Mouse (Mus musculus) effector memory CD4-positive, alpha-beta T cell, adult 5 months (primary cell): ENCODE measurements around the gene Gm3727. TPM values are rescaled to one million over a fixed set of nuclear protein-coding genes. Genes with fewer than 3 reads are reported as not detected.

Experiments used
- polyA plus RNA-seq: library from polyadenylated mRNA; unstranded; fragments of 100-300 nt; shearing (Covaris generic); gene quantifications from one replicate; pipeline ENCODE4 v1.2.1, GENCODE M21; 2017

Gene Gm3727
- polyA plus RNA-seq: not detected

GRCm38 (mm10) chr14:7264614-7265013 is at the start of gene Gm3727:
Gene Gm3727 (minus strand): TSS chr14:7264714.

Other genes with a start within 250 kb of the Gm3727 start
- not detected for gene Gm10406, start 237.3 kb downstream of the Gm3727 start, polyA plus RNA-seq
- not detected for gene Gm3685, start 219.7 kb downstream of the Gm3727 start, polyA plus RNA-seq
- gene Gm3696, start 164.1 kb downstream of the Gm3727 start, polyA plus RNA-seq: not detected
- gene Gm6676, start 139.3 kb downstream of the Gm3727 start, polyA plus RNA-seq: not detected
- 0.51 TPM for gene Gm3512, start 90.2 kb downstream of the Gm3727 start, polyA plus RNA-seq
- gene Gm16434, start 70.2 kb downstream of the Gm3727 start, polyA plus RNA-seq: not detected
- gene Gm3739, start 50.3 kb upstream of the Gm3727 start, polyA plus RNA-seq: 0.42 TPM
- gene Gm5797, start 67.7 kb upstream of the Gm3727 start, polyA plus RNA-seq: not detected
- not detected for gene Gm8374, start 100.4 kb upstream of the Gm3727 start, polyA plus RNA-seq
- 0.29 TPM for gene Gm3755, start 186.2 kb upstream of the Gm3727 start, polyA plus RNA-seq
- not detected for gene Gm3752, start 219.0 kb upstream of the Gm3727 start, polyA plus RNA-seq